Mouse (Mus musculus) heart, embryonic 16.5 days (tissue): ENCODE measurements around the gene Arid2. TPM values are rescaled to one million over a fixed set of nuclear protein-coding genes. Genes with fewer than 3 reads are reported as not detected.

Experiments used
- ATAC-seq: fragments of 200-750 bp; cut with Nextera tagmentation; replicated peaks from 2 replicates; pipeline ENCODE4 v1.8.0; 2017; ENCODE audit warnings: moderate number of reproducible peaks; ENCODE audit not compliant: insufficient read depth, low FRiP score; ENCODE audit errors: extremely low read depth
- H3K27ac ChIP-seq: fragments of 300-500 bp; sonication (generic); 2 replicates; pipeline ENCODE4 v1.5.1; 2014; ENCODE audit warnings: mild to moderate bottlenecking, low read length, control low read depth, moderate library complexity
- H3K27me3 ChIP-seq: fragments of 300-500 bp; sonication (generic); 2 replicates; pipeline ENCODE4 v1.6.1; 2014; ENCODE audit warnings: low read length, mixed read lengths; ENCODE audit not compliant: control insufficient read depth, insufficient read depth
- H3K36me3 ChIP-seq: fragments of 300-500 bp; sonication (generic); 2 replicates; pipeline ENCODE4 v1.6.1; 2014; ENCODE audit not compliant: control insufficient read depth, insufficient read depth
- H3K4me1 ChIP-seq: fragments of 300-500 bp; sonication (generic); 2 replicates; pipeline ENCODE4 v1.6.1; 2014; ENCODE audit warnings: low read length, mixed read lengths; ENCODE audit not compliant: control insufficient read depth, insufficient read depth
- H3K4me2 ChIP-seq: fragments of 300-500 bp; sonication (generic); 2 replicates; pipeline ENCODE4 v1.6.1; 2014; ENCODE audit warnings: low read depth, mild to moderate bottlenecking, control low read depth, low read length
- H3K4me3 ChIP-seq: fragments of 300-500 bp; sonication (generic); 2 replicates; pipeline ENCODE4 v1.5.1; 2014; ENCODE audit warnings: mild to moderate bottlenecking, control low read depth, low read length
- H3K9ac ChIP-seq: fragments of 300-500 bp; sonication (generic); 2 replicates; pipeline ENCODE4 v1.6.1; 2014; ENCODE audit warnings: low read length, control low read depth
- H3K9me3 ChIP-seq: fragments of 300-500 bp; sonication (generic); replicated peaks from 2 replicates; pipeline ENCODE4 v1.6.1; 2016; ENCODE audit warnings: low read length; ENCODE audit not compliant: control insufficient read depth
- WGBS: fragments of 180-500 bp; shearing (Covaris S2); extraction: QIAGEN DNeasy Blood & Tissue Kit; methylation state at CpG from one replicate; pipeline ENCODE4 v1.1.7; 2014; 5-methylcytosine and 5-hydroxymethylcytosine counted together
- polyA plus RNA-seq: library from polyadenylated mRNA; unstranded; fragments of >200 nt; fragmentation: Nextera tagmentation; extraction: Ambion mirVana; gene quantifications from 2 replicates; pipeline ENCODE4 v1.2.1, GENCODE M21; 2015

Arid2 gene
- polyA plus RNA-seq, 1 experiment from 2014 or later: 14.0 TPM

GRCm38 (mm10) chr15:96377263-96377662 is 89.9 kb downstream of the Arid2 start:
- peaks cover 24% of the 10 kb centered on the region for H3K36me3 ChIP-seq
- ATAC-seq: peak; percentile 49
- no peak overlapping the region for H3K27ac ChIP-seq

GRCm38 (mm10) chr15:96377701-96378100 is 90.4 kb downstream of the Arid2 start:
- 86% methylated on average over 7 of the region's 7 CpGs for WGBS
- Histone ChIP-seq H3K4me3 (no peak overlapping the region), H3K9me3 (no peaks in the 10 kb centered on the region), H3K4me2 (no peak overlapping the region), H3K9ac (no peak overlapping the region), H3K4me1 (no peaks in the 10 kb centered on the region), H3K36me3 (peaks cover 21% of the 10 kb centered on the region), H3K27ac (no peak overlapping the region), H3K27me3 (no peaks in the 10 kb centered on the region)
- no peak for ATAC-seq

More at GRCm38 (mm10) chr15:96377263-96377662, 89.9 kb downstream of the Arid2 start:
- Histone ChIP-seq H3K4me3 (no peak overlapping the region), H3K27me3 (no peaks in the 10 kb centered on the region), H3K4me1 (no peaks in the 10 kb centered on the region), H3K9me3 (no peaks in the 10 kb centered on the region), H3K4me2 (no peak overlapping the region), H3K9ac (no peak overlapping the region)
- 57% methylated on average over 5 of the region's 5 CpGs for WGBS

GRCm38 (mm10) chr15:96382223-96382622 is 94.9 kb downstream of the Arid2 start:
- no peaks in the 10 kb centered on the region for H3K27me3 ChIP-seq
- ATAC-seq: no peak
- 0 out of 2 replicates have a peak, but pooled peaks cover 2% of the 10 kb centered on the region for H3K4me1 ChIP-seq
- no peaks in the 10 kb centered on the region for H3K9me3 ChIP-seq
- H3K27ac ChIP-seq: no peak overlapping the region
- H3K4me2 ChIP-seq: no peak overlapping the region
- no peak overlapping the region for H3K9ac ChIP-seq
- WGBS: 84% methylated on average over 11 of the region's 11 CpGs
- no peak overlapping the region for H3K4me3 ChIP-seq
- H3K36me3 ChIP-seq: peaks cover 31% of the 10 kb centered on the region

GRCm38 (mm10) chr15:96388565-96388964 is 101.2 kb downstream of the Arid2 start:
- Histone ChIP-seq H3K27me3 (no peaks in the 10 kb centered on the region), H3K27ac (peak overlapping the region; percentile 24; the same call in 1 of the 2 replicates), H3K4me1 (peaks cover 6% of the 10 kb centered on the region; the same call in 1 of the 2 replicates), H3K4me2 (no peak overlapping the region), H3K4me3 (no peak overlapping the region), H3K36me3 (peaks cover 26% of the 10 kb centered on the region), H3K9ac (no peak overlapping the region), H3K9me3 (no peaks in the 10 kb centered on the region)
- 0 out of 2 replicates have a peak, but pooled peaks have one; percentile 52 for ATAC-seq
- 74% methylated on average over 1 of the region's 1 CpGs for WGBS

GRCm38 (mm10) chr15:96392878-96393277 is 105.6 kb downstream of the Arid2 start:
- WGBS: 93% methylated on average over 3 of the region's 3 CpGs
- no peak overlapping the region for H3K9ac ChIP-seq
- peaks cover 4% of the 10 kb centered on the region; the same call in 1 of the 2 replicates for H3K4me1 ChIP-seq
- H3K27ac ChIP-seq: no peak overlapping the region
- no peaks in the 10 kb centered on the region for H3K9me3 ChIP-seq
- no peak overlapping the region for H3K4me2 ChIP-seq
- H3K27me3 ChIP-seq: no peaks in the 10 kb centered on the region
- no peak for ATAC-seq
- no peak overlapping the region for H3K4me3 ChIP-seq
- H3K36me3 ChIP-seq: peaks cover 39% of the 10 kb centered on the region

GRCm38 (mm10) chr15:96395071-96395470 is 107.8 kb downstream of the Arid2 start:
- Histone ChIP-seq H3K27ac (no peak overlapping the region), H3K36me3 (peaks cover 40% of the 10 kb centered on the region), H3K27me3 (no peaks in the 10 kb centered on the region), H3K4me2 (no peak overlapping the region), H3K9ac (no peak overlapping the region), H3K4me1 (no peaks in the 10 kb centered on the region), H3K4me3 (no peak overlapping the region), H3K9me3 (no peaks in the 10 kb centered on the region)
- WGBS: 96% methylated on average over 6 of the region's 6 CpGs
- no peak for ATAC-seq

- Histone ChIP-seq H3K9ac (no peak overlapping the region), H3K4me1 (no peaks in the 10 kb centered on the region), H3K27me3 (no peaks in the 10 kb centered on the region), H3K4me2 (no peak overlapping the region), H3K9me3 (no peaks in the 10 kb centered on the region), H3K36me3 (peaks cover 31% of the 10 kb centered on the region), H3K27ac (no peak overlapping the region), H3K4me3 (no peak overlapping the region)
- 82% methylated on average over 8 of the region's 8 CpGs for WGBS
- no peak for ATAC-seq
These were observed 109.5 kb downstream of the Arid2 start for GRCm38 (mm10) chr15:96396641-96397344.

- Histone ChIP-seq H3K9ac (no peak overlapping the region), H3K4me2 (no peak overlapping the region), H3K36me3 (peaks cover 36% of the 10 kb centered on the region), H3K27me3 (no peaks in the 10 kb centered on the region), H3K9me3 (no peaks in the 10 kb centered on the region), H3K4me1 (no peaks in the 10 kb centered on the region), H3K27ac (no peak overlapping the region), H3K4me3 (no peak overlapping the region)
- ATAC-seq: no peak
- 88% methylated on average over 10 of the region's 10 CpGs for WGBS
These were observed 111.0 kb downstream of the Arid2 start for GRCm38 (mm10) chr15:96398333-96398732.

- peaks cover 18% of the 10 kb centered on the region; the same call in 1 of the 2 replicates for H3K36me3 ChIP-seq
- ATAC-seq: no peak
- H3K27ac ChIP-seq: no peak overlapping the region
- H3K9ac ChIP-seq: no peak overlapping the region
- H3K27me3 ChIP-seq: no peaks in the 10 kb centered on the region
- no peaks in the 10 kb centered on the region for H3K9me3 ChIP-seq
- H3K4me2 ChIP-seq: no peak overlapping the region
- 84% methylated on average over 5 of the region's 5 CpGs for WGBS
- no peaks in the 10 kb centered on the region for H3K4me1 ChIP-seq
- no peak overlapping the region for H3K4me3 ChIP-seq
These were observed 118.2 kb downstream of the Arid2 start for GRCm38 (mm10) chr15:96405548-96405947.
